Mouse (Mus musculus) sigmoid colon, adult 10 weeks (tissue): ENCODE results near the gene Trpv6. TPM values are rescaled to one million over a fixed set of nuclear protein-coding genes. Genes with fewer than 3 reads are reported as not detected.

ENCODE experiments used
- polyA plus RNA-seq: library from polyadenylated mRNA; stranded (reverse); fragments of 350-450 nt; fragmentation: Illumina TruSeq; extraction: RNeasy Lipid Tissue Mini Kit (QIAGEN cat#74804); gene quantifications from one replicate; pipeline ENCODE4 v1.2.3, GENCODE M21; 2014; ENCODE audit warnings: low read depth, low replicate concordance

Trpv6 gene
- polyA plus RNA-seq, result 2.2 TPM

DNA sequence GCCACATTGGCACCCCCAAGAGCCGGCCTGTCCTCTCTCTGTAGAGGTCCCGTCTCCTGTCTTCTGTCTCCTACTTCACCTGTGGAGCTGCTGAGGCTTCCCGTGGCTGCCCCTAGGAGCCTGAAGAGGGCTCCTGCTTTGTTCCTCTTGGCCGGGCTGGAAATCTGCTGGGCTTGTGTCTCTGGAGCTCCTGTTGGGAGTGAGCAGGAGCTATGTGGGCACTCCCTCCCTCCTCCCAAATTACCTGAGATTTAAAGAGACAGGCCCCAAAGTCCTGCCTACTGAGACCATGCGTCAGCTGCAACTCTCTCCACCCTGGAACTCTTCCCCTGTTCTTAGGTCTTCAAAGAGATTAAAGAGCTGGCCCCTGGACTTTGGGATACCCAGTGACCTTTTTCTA is at the start of gene Trpv6:
TSS of gene Trpv6 (minus strand) at position 228 of the 400 bp plus-strand sequence.

DNA sequence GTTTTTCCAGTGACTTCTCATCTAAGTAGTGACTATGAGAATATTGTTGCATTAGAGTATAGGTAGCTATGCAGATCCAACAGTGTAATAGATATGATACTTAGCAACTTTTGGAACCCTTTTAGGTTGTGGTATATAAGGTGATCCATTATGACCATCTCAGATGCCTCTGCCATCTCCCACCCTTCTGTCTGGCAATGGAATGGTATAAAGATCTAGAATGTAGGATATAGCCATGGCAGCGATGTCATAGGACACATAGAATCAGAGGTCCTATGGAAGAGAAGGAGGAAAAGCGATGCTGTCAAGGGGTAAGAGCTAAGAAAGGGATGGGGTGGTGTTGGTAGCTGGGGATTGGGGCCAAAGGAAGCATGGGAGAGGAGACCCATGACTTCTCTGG is 47.9 kb upstream of the Trpv6 start, which contains the start of gene Llcfc1:
TSS of gene Llcfc1 (plus strand) at position 301 of the 400 bp plus-strand sequence.

DNA sequence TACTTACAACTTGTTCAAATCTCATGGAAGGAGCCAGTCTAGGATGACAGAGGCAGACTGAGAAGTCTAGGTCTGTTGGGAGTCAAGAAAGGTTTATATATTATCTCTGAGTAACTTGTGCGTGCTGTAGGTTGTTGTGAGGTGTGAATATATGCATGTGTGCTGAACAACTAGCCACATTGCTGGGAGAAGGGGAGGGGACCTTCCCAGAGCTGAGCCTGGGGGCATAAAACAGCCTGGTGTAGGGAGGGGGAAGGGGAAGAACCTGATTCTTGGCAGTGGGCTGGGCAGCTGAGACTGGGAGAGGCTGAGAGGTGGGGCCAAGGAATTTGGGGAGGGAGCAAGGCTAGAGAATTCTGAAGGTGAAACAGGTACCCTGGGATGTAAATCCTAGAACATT is 44.5 kb upstream of the Trpv6 start, which contains the start of gene Trpv5:
TSS of gene Trpv5 (minus strand) at position 101 of the 400 bp plus-strand sequence.

DNA sequence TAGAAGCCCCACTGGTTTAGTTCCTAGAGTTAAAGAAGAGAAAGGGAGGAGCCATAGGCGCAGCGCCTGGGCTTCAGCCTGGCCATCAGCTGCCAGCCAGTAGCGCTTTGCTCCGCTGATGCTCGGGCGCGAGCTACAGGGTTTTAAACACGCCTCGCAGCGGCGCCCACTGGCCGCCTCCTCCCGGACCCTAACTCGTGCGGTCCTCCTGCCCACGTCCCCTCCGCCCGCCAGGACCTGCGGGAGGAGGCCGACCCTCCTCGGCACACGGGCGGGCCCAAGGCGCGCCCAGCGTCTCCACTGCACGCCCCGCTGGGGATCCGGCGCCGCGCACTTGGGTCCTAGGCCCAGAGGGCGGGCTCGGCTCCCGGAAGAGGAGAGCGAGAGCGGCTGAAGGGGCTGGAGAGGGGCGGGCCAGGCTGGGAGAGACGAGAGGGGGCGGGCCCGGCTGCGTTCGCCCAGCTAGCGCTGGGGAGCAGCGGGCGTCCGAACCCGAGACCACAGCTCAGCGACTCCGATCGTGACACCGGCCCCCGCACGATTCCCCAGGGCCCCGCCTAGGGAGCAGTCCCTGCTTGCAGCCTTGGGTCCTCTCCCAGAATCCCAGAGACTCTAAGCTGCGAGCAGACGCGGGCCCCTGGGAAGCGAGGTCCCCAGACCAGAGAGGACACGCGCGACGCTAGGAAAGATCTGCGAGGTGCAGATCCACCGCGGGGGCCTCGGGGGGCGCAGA is 31.0 kb downstream of the Trpv6 start, which contains the start of gene Ephb6:
TSS of gene Ephb6 (plus strand) at position 422 of the 733 bp plus-strand sequence.

Other genes starting within 250 kb of the Trpv6 start
- gene Gm5771, start 244.0 kb downstream of the Trpv6 start, polyA plus RNA-seq, result not detected
- not detected for gene Gm10334, start 190.3 kb downstream of the Trpv6 start, polyA plus RNA-seq
- gene Prss1, start 177.5 kb downstream of the Trpv6 start, polyA plus RNA-seq, result not detected
- 2.5 TPM for gene Prss2, start 114.6 kb downstream of the Trpv6 start, polyA plus RNA-seq
- not detected for gene Ephb6, start 30.9 kb downstream of the Trpv6 start, polyA plus RNA-seq
- gene Trpv5, start 44.4 kb upstream of the Trpv6 start, polyA plus RNA-seq, result not detected
- gene Llcfc1, start 48.0 kb upstream of the Trpv6 start, polyA plus RNA-seq, result not detected
- not detected for gene Kel, start 67.9 kb upstream of the Trpv6 start, polyA plus RNA-seq
- gene Olfr459, start 138.8 kb upstream of the Trpv6 start, polyA plus RNA-seq, result not detected
- gene Pip, start 211.1 kb upstream of the Trpv6 start, polyA plus RNA-seq, result not detected
- not detected for gene Sval2, start 216.6 kb upstream of the Trpv6 start, polyA plus RNA-seq